Mouse (Mus musculus): ENCODE data around the gene Rgs7bp. TPM values are rescaled to one million over a fixed set of nuclear protein-coding genes. Genes with fewer than 3 reads are reported as not detected.
A peak's percentile ranks its signal among the peaks of the same experiment; 100 is the strongest.

The Rgs7bp gene
- polyA plus RNA-seq, 1 experiment = 90.1 TPM

GRCm38 (mm10) chr13:104960206-104960928 is 94.4 kb downstream of the Rgs7bp start:
- TF ChIP-seq CTCF (IDR thresholded peaks at IDR 0.05; ENCODE audit: extremely low read depth, insufficient read depth, low read length) (no peak), POLR2A (IDR thresholded peaks at IDR 0.05; ENCODE audit: extremely low read depth, insufficient read depth, low read length) (no peak)
- Histone ChIP-seq H3K4me3 (ENCODE audit: insufficient read depth, low read length) (no peak overlapping the region), H3K27ac (ENCODE audit: insufficient read depth, low read length) (peak overlapping the region; percentile 12; the same call in 1 of the 2 replicates), H3K4me1 (ENCODE audit: control insufficient read depth, insufficient read depth, low read length) (peaks cover 14% of the 10 kb centered on the region)

- Histone ChIP-seq H3K27ac (ENCODE audit: insufficient read depth, low read length) (0 out of 2 replicates have a peak overlapping the region, but pooled peaks have one; percentile 48), H3K4me1 (ENCODE audit: control insufficient read depth, insufficient read depth, low read length) (peaks cover 14% of the 10 kb centered on the region), H3K4me3 (ENCODE audit: insufficient read depth, low read length) (no peak overlapping the region)
- TF ChIP-seq POLR2A (IDR thresholded peaks at IDR 0.05; ENCODE audit: extremely low read depth, insufficient read depth, low read length) (no peak), CTCF (IDR thresholded peaks at IDR 0.05; ENCODE audit: extremely low read depth, insufficient read depth, low read length) (no peak)
These were observed 95.0 kb downstream of the Rgs7bp start for GRCm38 (mm10) chr13:104959733-104960132.

- H3K27ac ChIP-seq (ENCODE audit: insufficient read depth, low read length) = no peak overlapping the region
These were observed 106.8 kb downstream of the Rgs7bp start for GRCm38 (mm10) chr13:104947958-104948357.

GRCm38 (mm10) chr13:104940483-104940882 is 114.2 kb downstream of the Rgs7bp start:
- no peak for TF ChIP-seq CTCF (IDR thresholded peaks at IDR 0.05; ENCODE audit: extremely low read depth, insufficient read depth, low read length)
- no peak for TF ChIP-seq POLR2A (IDR thresholded peaks at IDR 0.05; ENCODE audit: extremely low read depth, insufficient read depth, low read length)
- Histone ChIP-seq H3K27ac (ENCODE audit: insufficient read depth, low read length) (no peak overlapping the region), H3K4me1 (ENCODE audit: control insufficient read depth, insufficient read depth, low read length) (no peaks in the 10 kb centered on the region), H3K4me3 (ENCODE audit: insufficient read depth, low read length) (no peak overlapping the region)

More at GRCm38 (mm10) chr13:104947958-104948357, 106.8 kb downstream of the Rgs7bp start:
- Histone ChIP-seq H3K4me3 (ENCODE audit: insufficient read depth, low read length) (no peak overlapping the region), H3K4me1 (ENCODE audit: control insufficient read depth, insufficient read depth, low read length) (no peaks in the 10 kb centered on the region)
- TF ChIP-seq CTCF (IDR thresholded peaks at IDR 0.05; ENCODE audit: extremely low read depth, insufficient read depth, low read length) = peak; percentile 76
- no peak for TF ChIP-seq POLR2A (IDR thresholded peaks at IDR 0.05; ENCODE audit: extremely low read depth, insufficient read depth, low read length)

GRCm38 (mm10) chr13:104939856-104940255 is 114.9 kb downstream of the Rgs7bp start:
- peak; percentile 66; the same call in 1 of the 2 replicates for TF ChIP-seq CTCF (IDR thresholded peaks at IDR 0.05; ENCODE audit: extremely low read depth, insufficient read depth, low read length)
- no peak for TF ChIP-seq POLR2A (IDR thresholded peaks at IDR 0.05; ENCODE audit: extremely low read depth, insufficient read depth, low read length)
- no peaks in the 10 kb centered on the region for H3K4me1 ChIP-seq (ENCODE audit: control insufficient read depth, insufficient read depth, low read length)
- no peak overlapping the region for H3K4me3 ChIP-seq (ENCODE audit: insufficient read depth, low read length)
- H3K27ac ChIP-seq (ENCODE audit: insufficient read depth, low read length) = no peak overlapping the region

GRCm38 (mm10) chr13:104938966-104939593 is 115.7 kb downstream of the Rgs7bp start:
- Histone ChIP-seq H3K4me3 (ENCODE audit: insufficient read depth, low read length) (no peak overlapping the region), H3K27ac (ENCODE audit: insufficient read depth, low read length) (no peak overlapping the region), H3K4me1 (ENCODE audit: control insufficient read depth, insufficient read depth, low read length) (no peaks in the 10 kb centered on the region)
- TF ChIP-seq CTCF (IDR thresholded peaks at IDR 0.05; ENCODE audit: extremely low read depth, insufficient read depth, low read length) (no peak), POLR2A (IDR thresholded peaks at IDR 0.05; ENCODE audit: extremely low read depth, insufficient read depth, low read length) (no peak)

- no peak overlapping the region for H3K27ac ChIP-seq (ENCODE audit: insufficient read depth, low read length)
- TF ChIP-seq CTCF (IDR thresholded peaks at IDR 0.05; ENCODE audit: extremely low read depth, insufficient read depth, low read length) = no peak
- no peak for TF ChIP-seq POLR2A (IDR thresholded peaks at IDR 0.05; ENCODE audit: extremely low read depth, insufficient read depth, low read length)
These were observed 117.0 kb downstream of the Rgs7bp start for GRCm38 (mm10) chr13:104937759-104938158.

GRCm38 (mm10) chr13:104936586-104936985 is 118.1 kb downstream of the Rgs7bp start:
- H3K4me3 ChIP-seq (ENCODE audit: insufficient read depth, low read length) = no peak overlapping the region
- H3K4me1 ChIP-seq (ENCODE audit: control insufficient read depth, insufficient read depth, low read length) = no peaks in the 10 kb centered on the region
- no peak for TF ChIP-seq CTCF (IDR thresholded peaks at IDR 0.05; ENCODE audit: extremely low read depth, insufficient read depth, low read length)
- no peak for TF ChIP-seq POLR2A (IDR thresholded peaks at IDR 0.05; ENCODE audit: extremely low read depth, insufficient read depth, low read length)
- no peak overlapping the region for H3K27ac ChIP-seq (ENCODE audit: insufficient read depth, low read length)

More at GRCm38 (mm10) chr13:104937759-104938158, 117.0 kb downstream of the Rgs7bp start:
- Histone ChIP-seq H3K4me1 (ENCODE audit: control insufficient read depth, insufficient read depth, low read length) (no peaks in the 10 kb centered on the region), H3K4me3 (ENCODE audit: insufficient read depth, low read length) (no peak overlapping the region)

- Histone ChIP-seq H3K4me1 (ENCODE audit: control insufficient read depth, insufficient read depth, low read length) (no peaks in the 10 kb centered on the region), H3K4me3 (ENCODE audit: insufficient read depth, low read length) (no peak overlapping the region)
- no peak for TF ChIP-seq CTCF (IDR thresholded peaks at IDR 0.05; ENCODE audit: extremely low read depth, insufficient read depth, low read length)
- no peak for TF ChIP-seq POLR2A (IDR thresholded peaks at IDR 0.05; ENCODE audit: extremely low read depth, insufficient read depth, low read length)
These were observed 122.8 kb downstream of the Rgs7bp start for GRCm38 (mm10) chr13:104931635-104932532.

More at GRCm38 (mm10) chr13:104931635-104932532, 122.8 kb downstream of the Rgs7bp start:
- H3K27ac ChIP-seq (ENCODE audit: insufficient read depth, low read length) = no peak overlapping the region
